Mouse (Mus musculus): Measurements from ENCODE around the gene Prkd3. TPM values are rescaled to one million over a fixed set of nuclear protein-coding genes. Genes with fewer than 3 reads are reported as not detected.

The Prkd3 gene
- 10 to 100 TPM; 53.6 to 55.3 TPM for total RNA-seq (2023)

GRCm38 (mm10) chr17:79020208-79020983, at the start of gene Prkd3:
Prkd3 (minus strand) TSS chr17:79020816.

GRCm38 (mm10) chr17:79051606-79052005, 31.0 kb upstream of the Prkd3 start, which contains the start of gene Qpct:
Qpct (plus strand) TSS chr17:79051906.

DNA sequence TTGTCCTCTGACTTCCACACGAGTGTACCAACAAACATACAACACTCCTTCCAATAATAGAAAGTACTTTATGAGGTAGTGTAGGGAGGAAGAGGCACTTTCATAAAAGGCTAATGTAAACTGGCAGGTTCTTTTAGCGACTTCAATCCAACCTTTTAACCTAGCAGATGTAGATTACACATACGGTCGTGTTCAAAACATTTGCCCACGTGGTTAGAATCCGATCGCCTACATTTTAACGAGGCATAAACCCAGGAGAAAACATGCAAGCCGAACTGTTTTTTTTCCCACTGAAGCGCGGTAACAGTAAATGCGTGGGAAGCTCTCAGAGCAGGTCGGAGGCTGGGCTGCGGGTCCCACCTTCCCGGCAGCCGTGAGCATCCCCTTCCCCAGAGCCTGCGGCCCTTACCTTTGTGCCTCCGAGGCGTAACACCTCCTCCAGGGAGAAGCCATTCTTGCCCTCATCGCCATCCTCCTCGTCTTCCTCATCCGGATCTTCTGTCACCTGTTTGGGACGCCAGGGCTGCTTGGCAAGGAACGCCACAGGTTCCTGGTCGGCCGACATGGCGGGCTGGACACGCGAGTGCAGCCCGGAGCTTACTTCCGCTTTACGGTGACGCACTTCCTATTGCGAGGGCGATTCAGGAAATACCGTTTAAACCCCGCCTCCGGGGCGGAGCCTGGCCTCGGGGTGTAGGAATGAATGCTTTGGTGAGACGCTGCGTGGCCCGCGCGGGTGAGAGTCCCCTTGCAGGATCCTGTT, 84.0 kb downstream of the Prkd3 start, which contains the start of the genes Cebpz and Ndufaf7:
Gene Cebpz, minus strand, starts transcription at position 601 of the 763 bp plus-strand sequence.
Gene Ndufaf7, plus strand, starts transcription at position 671 of the 763 bp plus-strand sequence.

GRCm38 (mm10) chr17:78916369-78916813, 104.2 kb downstream of the Prkd3 start, which contains the start of gene Cebpzos:
Cebpzos (plus strand) TSS chr17:78916500.

GRCm38 (mm10) chr17:78906892-78907291, 113.7 kb downstream of the Prkd3 start, which contains the start of gene Sult6b1:
Sult6b1 (minus strand) TSS chr17:78906992.

Other genes starting within 250 kb of the Prkd3 start
- 10 to 100 TPM; 36.2 to 40.1 TPM for gene Heatr5b, start 185.5 kb downstream of the Prkd3 start, total RNA-seq (2023)
- gene Gpatch11, start 185.2 kb downstream of the Prkd3 start, total RNA-seq (2023), result 10 to 100 TPM; 27.0 to 44.3 TPM
- 10 to 100 TPM; 29.6 to 43.8 TPM for gene Eif2ak2, start 138.2 kb downstream of the Prkd3 start, total RNA-seq (2023)
- gene Sult6b1, start 113.8 kb downstream of the Prkd3 start, total RNA-seq (2023), result not detected
- gene Cebpzos, start 104.3 kb downstream of the Prkd3 start, total RNA-seq (2023), result 10 to 100 TPM; 12.0 to 14.7 TPM
- 100 to 1,000 TPM; 105 to 111 TPM for gene Cebpz, start 83.8 kb downstream of the Prkd3 start, total RNA-seq (2023)
- gene Ndufaf7, start 83.7 kb downstream of the Prkd3 start, total RNA-seq (2023), result 10 to 100 TPM; 24.9 to 27.7 TPM
- not detected for gene Qpct, start 31.1 kb upstream of the Prkd3 start, total RNA-seq (2023)

Data from B cell, adult 67 days (primary cell).